Mouse (Mus musculus) brain, embryonic 14.5 days (tissue): ENCODE results near the gene Clasp2.

Source experiments
- CTCF ChIP-seq: fragments of 200-500 bp; IDR thresholded peaks from 2 replicates; pipeline ENCODE4 v1.5.1; 2012; ENCODE audit warnings: inconsistent platforms, mild to moderate bottlenecking, moderate library complexity, borderline replicate concordance; ENCODE audit not compliant: insufficient read depth, insufficient read length; ENCODE audit errors: extremely low read depth
- POLR2A ChIP-seq: fragments of 200-500 bp; IDR thresholded peaks from 2 replicates; pipeline ENCODE4 v1.6.1; 2012; ENCODE audit warnings: mild to moderate bottlenecking, inconsistent platforms, borderline replicate concordance; ENCODE audit not compliant: poor library complexity, insufficient read depth, insufficient read length, severe bottlenecking; ENCODE audit errors: extremely low read depth

GRCm38 (mm10) chr9:113749356-113749755 lies 8.1 kb downstream of the Clasp2 start:
- TF ChIP-seq POLR2A, result no peak
- no peak for TF ChIP-seq CTCF
